In the genomic region with DNA sequence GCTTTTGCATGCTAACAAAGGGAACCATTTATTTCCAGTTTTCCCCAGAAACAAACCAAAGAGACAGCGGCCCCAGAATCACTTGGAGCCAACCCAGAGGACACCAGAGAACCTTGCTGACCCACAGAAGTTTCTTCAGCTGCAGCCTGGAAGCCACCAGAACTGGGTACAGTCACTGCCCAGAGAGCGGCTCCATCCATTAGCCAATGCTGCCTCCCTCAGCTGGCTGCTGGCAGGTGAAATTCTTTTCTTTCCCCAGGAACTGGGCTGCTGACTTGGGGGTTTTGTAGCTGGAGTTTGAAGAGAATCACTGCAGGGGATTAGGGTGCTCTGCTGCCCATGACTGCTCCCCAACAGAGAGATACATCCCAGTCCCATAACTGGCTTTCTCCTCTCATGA, we compare ENCODE assay signal across 9 mouse cellular contexts.
DNase-seq lines count a peak whose midpoint lies in the region; ATAC-seq and TF ChIP-seq lines count a peak whose summit lies in the region.
"Had no signal": no experiment of that assay in that cellular context is flagged by ENCODE, and none has a peak within 500 bp of the region (broad histone marks: within the 10 kb centered on the region; RNA-seq: fewer than 3 reads in every experiment).

No protein-coding gene starts in this region.

- H3K27ac ChIP-seq in heart, postnatal 0 days (ENCODE audit: low read depth) = no peak overlapping the region
- H3K27ac ChIP-seq: macrophage had no signal

- H3K4me1 ChIP-seq in heart, postnatal 0 days (ENCODE audit: control insufficient read depth, insufficient read depth) = no peaks in the 10 kb centered on the region

- H3K27me3 ChIP-seq in heart, postnatal 0 days (ENCODE audit: control insufficient read depth, insufficient read depth, low read length) = no peaks in the 10 kb centered on the region

- 80% methylated on average over 2 of the region's 2 CpGs for WGBS in heart, postnatal 0 days

- H3K9ac ChIP-seq in heart, postnatal 0 days (replicated peaks; ENCODE audit: low read depth, low read length) = no peak overlapping the region

- DNase-seq in heart, postnatal 0 days (ENCODE audit: low spot score) = no peak
- no peak for DNase-seq in heart, postnatal 25 days (ENCODE audit: low spot score)
- peak; percentile 40 to 48 for DNase-seq in right cerebral cortex, postnatal 10 days (ENCODE audit: low spot score in 2 of 2)
- DNase-seq in right cerebral cortex, postnatal 4 days = no peak
- peak; percentile 43 for DNase-seq in kidney, adult 18-20 months
- peak; percentile 11 for DNase-seq in yolk sac, embryonic 10.5 days (ENCODE audit: low spot score)
- no peak for DNase-seq in spleen, postnatal 4 days (ENCODE audit: low spot score in 2 of 2)
- DNase-seq in thymus, postnatal 36 days = no peak

- intact Hi-C loops in heart, postnatal 25 days (cut with DNase I) = no loop called here

- peak; percentile 41 for TF ChIP-seq CTCF in heart, postnatal 0 days (IDR thresholded peaks at IDR 0.05; ENCODE audit: low read depth)

- H3K4me3 ChIP-seq in heart, postnatal 0 days (ENCODE audit: low read depth, low read length) = no peak overlapping the region

- TF ChIP-seq EP300 in heart, postnatal 0 days (IDR thresholded peaks at IDR 0.05; ENCODE audit: low read depth) = no peak

- no peaks in the 10 kb centered on the region for H3K36me3 ChIP-seq in heart, postnatal 0 days (replicated peaks; ENCODE audit: control insufficient read depth, insufficient read depth, low read length)

- no peaks in the 10 kb centered on the region for H3K9me3 ChIP-seq in heart, postnatal 0 days (replicated peaks; ENCODE audit: control insufficient read depth, low read length)

- H3K4me2 ChIP-seq in heart, postnatal 0 days (ENCODE audit: low read depth, low read length) = no peak overlapping the region

- no peak for ATAC-seq in heart, postnatal 0 days (ENCODE audit: insufficient read depth, low read depth)

Comparison
In these comparisons a context has a peak if more than half of its experiments do, and no peak if none do; other contexts are left out.
1. DNase-seq: peak in right cerebral cortex, postnatal 10 days (2 of 2), kidney, adult 18-20 months (single experiment) and yolk sac, embryonic 10.5 days (single experiment); none in heart, postnatal 0 days (single experiment), heart, postnatal 25 days (single experiment), right cerebral cortex, postnatal 4 days (single experiment), spleen, postnatal 4 days (0 of 2) and thymus, postnatal 36 days (0 of 2).